Mouse (Mus musculus) hindbrain, embryonic 14.5 days (tissue): ENCODE results near the gene Phxr2. TPM values are rescaled to one million over a fixed set of nuclear protein-coding genes. Genes with fewer than 3 reads are reported as not detected.
A peak's percentile ranks its signal among the peaks of the same experiment; 100 is the strongest.

ENCODE experiments used
- ATAC-seq: fragments of 200-750 bp; cut with Nextera tagmentation; 2 replicates; pipeline ENCODE4 v1.8.0; 2017; ENCODE audit warnings: moderate number of reproducible peaks, mild to moderate bottlenecking, moderate TSS enrichment, moderate library complexity; ENCODE audit not compliant: low FRiP score
- DNase-seq: peaks from one replicate; pipeline ENCODE4 v3.0.0-alpha.2; 2015; ENCODE audit warnings: low spot score
- H3K27ac ChIP-seq: fragments of 300-500 bp; sonication (generic); 2 replicates; pipeline ENCODE4 v1.5.1; 2014; ENCODE audit warnings: mild to moderate bottlenecking, moderate library complexity
- H3K27me3 ChIP-seq: fragments of 300-500 bp; sonication (generic); 2 replicates; pipeline ENCODE4 v1.6.1; 2014; ENCODE audit warnings: mild to moderate bottlenecking, low read length, mixed read lengths; ENCODE audit not compliant: control insufficient read depth, insufficient read depth
- H3K36me3 ChIP-seq: fragments of 300-500 bp; sonication (generic); replicated peaks from 2 replicates; pipeline ENCODE4 v1.6.1; 2014; ENCODE audit not compliant: control insufficient read depth, insufficient read depth
- H3K4me1 ChIP-seq: fragments of 300-500 bp; sonication (generic); replicated peaks from 2 replicates; pipeline ENCODE4 v1.6.1; 2014; ENCODE audit warnings: antibody characterized with exemption, low read length, mixed read lengths; ENCODE audit not compliant: control insufficient read depth, insufficient read depth
- H3K4me2 ChIP-seq: fragments of 300-500 bp; sonication (generic); replicated peaks from 2 replicates; pipeline ENCODE4 v1.6.1; 2014; ENCODE audit warnings: mild to moderate bottlenecking, moderate library complexity
- H3K4me3 ChIP-seq: fragments of 300-500 bp; sonication (generic); replicated peaks from 2 replicates; pipeline ENCODE4 v1.5.1; 2014; ENCODE audit warnings: mild to moderate bottlenecking, low read length
- H3K9ac ChIP-seq: fragments of 300-500 bp; sonication (generic); 2 replicates; pipeline ENCODE4 v1.6.1; 2014
- H3K9me3 ChIP-seq: fragments of 300-500 bp; sonication (generic); 2 replicates; pipeline ENCODE4 v1.6.1; 2016; ENCODE audit warnings: low read length; ENCODE audit not compliant: control insufficient read depth
- WGBS: fragments of 180-500 bp; shearing (Covaris S2); extraction: QIAGEN DNeasy Blood & Tissue Kit; methylation state at CpG from one replicate; pipeline ENCODE4 v1.1.7; 2014; 5-methylcytosine and 5-hydroxymethylcytosine counted together
- polyA plus RNA-seq: library from polyadenylated mRNA; unstranded; fragments of >200 nt; fragmentation: Nextera tagmentation; extraction: Ambion mirVana; gene quantifications from 2 replicates; pipeline ENCODE4 v1.2.1, GENCODE M21; 2014

The Phxr2 gene
- polyA plus RNA-seq: not detected in 2 replicates

GRCm38 (mm10) chr10:99126225-99126624 is at the start of gene Phxr2:
Gene Phxr2 (minus strand): TSS chr10:99126325.
- no peak within 1 kb of the TSS for H3K4me2 ChIP-seq
- no peak within 1 kb of the TSS for H3K27ac ChIP-seq
- H3K9me3 ChIP-seq: no peaks in the 10 kb centered on the region
- DNase-seq (no peak), ATAC-seq (no peak)
- no peaks in the 10 kb centered on the region for H3K27me3 ChIP-seq
- 92% methylated on average over 4 of the region's 4 CpGs for WGBS
- H3K9ac ChIP-seq: no peak within 1 kb of the TSS
- H3K36me3 ChIP-seq: peaks cover 23% of the 10 kb centered on the region
- H3K4me1 ChIP-seq: no peaks in the 10 kb centered on the region
- no peak within 1 kb of the TSS for H3K4me3 ChIP-seq

GRCm38 (mm10) chr10:99172906-99173507 is 46.9 kb upstream of the Phxr2 start:
- Histone ChIP-seq H3K9me3 (no peaks in the 10 kb centered on the region), H3K4me3 (no peak overlapping the region), H3K27ac (no peak overlapping the region), H3K9ac (no peak overlapping the region), H3K4me2 (no peak overlapping the region), H3K27me3 (no peaks in the 10 kb centered on the region), H3K36me3 (no peaks in the 10 kb centered on the region; the same call in 1 of the 2 replicates), H3K4me1 (no peaks in the 10 kb centered on the region; the same call in 1 of the 2 replicates)
- WGBS: 47% methylated on average over 7 of the region's 7 CpGs
- ATAC-seq (no peak), DNase-seq (no peak)

GRCm38 (mm10) chr10:99171961-99172497 is 45.9 kb upstream of the Phxr2 start:
- Histone ChIP-seq H3K36me3 (no peaks in the 10 kb centered on the region; the same call in 1 of the 2 replicates), H3K4me3 (no peak overlapping the region), H3K27me3 (no peaks in the 10 kb centered on the region), H3K4me2 (no peak overlapping the region; the same call in 1 of the 2 replicates), H3K4me1 (no peaks in the 10 kb centered on the region; the same call in 1 of the 2 replicates), H3K9ac (no peak overlapping the region), H3K27ac (0 out of 2 replicates have a peak overlapping the region, but pooled peaks have one; percentile 0), H3K9me3 (no peaks in the 10 kb centered on the region)
- 20% methylated on average over 12 of the region's 12 CpGs for WGBS
- DNase-seq: no peak
- ATAC-seq: peak; percentile 71; the same call in 1 of the 2 replicates

- Histone ChIP-seq H3K4me2 (no peak overlapping the region), H3K27me3 (no peaks in the 10 kb centered on the region), H3K4me3 (no peak overlapping the region), H3K9ac (no peak overlapping the region), H3K4me1 (no peaks in the 10 kb centered on the region; the same call in 1 of the 2 replicates), H3K9me3 (no peaks in the 10 kb centered on the region), H3K36me3 (no peaks in the 10 kb centered on the region), H3K27ac (no peak overlapping the region)
- DNase-seq (no peak), ATAC-seq (no peak)
- 92% methylated on average over 5 of the region's 5 CpGs for WGBS
These were observed 43.6 kb upstream of the Phxr2 start for GRCm38 (mm10) chr10:99169765-99170129.

GRCm38 (mm10) chr10:99168840-99169764 is 43.0 kb upstream of the Phxr2 start:
- H3K9ac ChIP-seq: no peak overlapping the region
- H3K4me3 ChIP-seq: no peak overlapping the region
- DNase-seq (no peak), ATAC-seq (no peak)
- WGBS: 87% methylated on average over 11 of the region's 11 CpGs
- no peak overlapping the region for H3K4me2 ChIP-seq
- H3K27me3 ChIP-seq: no peaks in the 10 kb centered on the region
- H3K9me3 ChIP-seq: no peaks in the 10 kb centered on the region
- H3K4me1 ChIP-seq: no peaks in the 10 kb centered on the region; the same call in 1 of the 2 replicates
- H3K27ac ChIP-seq: no peak overlapping the region
- H3K36me3 ChIP-seq: no peaks in the 10 kb centered on the region

GRCm38 (mm10) chr10:99168404-99168803 is 42.3 kb upstream of the Phxr2 start:
- no peaks in the 10 kb centered on the region for H3K9me3 ChIP-seq
- H3K9ac ChIP-seq: no peak overlapping the region
- H3K4me1 ChIP-seq: no peaks in the 10 kb centered on the region; the same call in 1 of the 2 replicates
- ATAC-seq: no peak
- no peaks in the 10 kb centered on the region for H3K36me3 ChIP-seq
- H3K27ac ChIP-seq: no peak overlapping the region
- H3K4me3 ChIP-seq: no peak overlapping the region
- H3K4me2 ChIP-seq: no peak overlapping the region
- DNase-seq: no peak
- WGBS: 70% methylated on average over 6 of the region's 6 CpGs
- H3K27me3 ChIP-seq: no peaks in the 10 kb centered on the region

GRCm38 (mm10) chr10:99166392-99166791 is 40.3 kb upstream of the Phxr2 start:
- Histone ChIP-seq H3K9me3 (no peaks in the 10 kb centered on the region), H3K4me1 (no peaks in the 10 kb centered on the region), H3K27ac (no peak overlapping the region), H3K4me3 (no peak overlapping the region), H3K36me3 (no peaks in the 10 kb centered on the region), H3K9ac (no peak overlapping the region), H3K4me2 (no peak overlapping the region), H3K27me3 (no peaks in the 10 kb centered on the region)
- DNase-seq: no peak
- ATAC-seq: no peak
- 79% methylated on average over 3 of the region's 3 CpGs for WGBS

GRCm38 (mm10) chr10:99165751-99166282 is 39.7 kb upstream of the Phxr2 start:
- H3K4me1 ChIP-seq: no peaks in the 10 kb centered on the region
- H3K9ac ChIP-seq: no peak overlapping the region
- H3K4me2 ChIP-seq: no peak overlapping the region
- no peaks in the 10 kb centered on the region for H3K27me3 ChIP-seq
- H3K9me3 ChIP-seq: no peaks in the 10 kb centered on the region
- H3K27ac ChIP-seq: no peak overlapping the region
- no peak overlapping the region for H3K4me3 ChIP-seq
- ATAC-seq: no peak
- DNase-seq: no peak
- no peaks in the 10 kb centered on the region for H3K36me3 ChIP-seq
- WGBS: 77% methylated on average over 7 of the region's 7 CpGs
